Mouse (Mus musculus): Measurements from ENCODE around the gene Slc32a1.

Slc32a1 gene

DNA sequence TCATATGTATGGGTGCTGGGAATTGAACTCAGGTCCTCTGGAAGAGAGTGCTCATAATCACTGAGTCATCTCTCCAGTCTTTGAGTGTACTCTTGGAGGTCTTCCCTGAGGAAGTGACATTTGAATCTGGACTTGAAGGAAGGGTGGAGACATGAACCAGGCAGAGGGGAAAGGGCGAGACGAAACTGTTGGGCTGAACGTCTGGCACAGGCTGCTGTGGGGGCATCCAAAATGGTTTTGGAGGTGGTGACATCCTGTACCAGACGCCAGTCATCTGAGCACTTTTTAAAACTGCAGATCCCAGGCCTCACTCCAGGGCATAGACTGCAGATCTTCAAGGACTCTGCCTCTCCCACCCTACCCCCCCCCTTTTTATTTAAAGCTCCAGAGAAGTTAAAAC is 45.2 kb downstream of the Slc32a1 start:
- in situ Hi-C loops (cut with MboI; ENCODE audit: low sequenced_read_pairs), result no loop called here

DNA sequence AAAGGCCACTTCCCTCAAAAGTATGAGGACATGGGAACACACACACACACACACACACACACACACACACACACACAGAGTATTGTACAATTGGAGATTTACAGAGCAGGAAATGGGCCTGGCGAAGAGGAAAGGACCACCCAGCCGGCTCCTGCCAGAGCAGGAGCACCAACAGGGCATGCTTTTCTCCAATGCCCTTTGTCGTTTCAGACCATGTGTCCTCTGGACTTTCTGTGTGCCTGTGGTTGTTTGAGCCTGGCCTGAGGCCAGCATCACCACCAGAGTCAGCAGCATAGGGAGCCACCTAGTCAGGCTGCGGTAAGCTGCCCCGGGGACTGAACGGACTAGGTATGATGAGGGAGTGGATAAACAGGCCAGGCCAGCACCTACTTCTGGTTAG is 48.3 kb downstream of the Slc32a1 start:
- in situ Hi-C loops (cut with MboI; ENCODE audit: low sequenced_read_pairs), result no loop called here

DNA sequence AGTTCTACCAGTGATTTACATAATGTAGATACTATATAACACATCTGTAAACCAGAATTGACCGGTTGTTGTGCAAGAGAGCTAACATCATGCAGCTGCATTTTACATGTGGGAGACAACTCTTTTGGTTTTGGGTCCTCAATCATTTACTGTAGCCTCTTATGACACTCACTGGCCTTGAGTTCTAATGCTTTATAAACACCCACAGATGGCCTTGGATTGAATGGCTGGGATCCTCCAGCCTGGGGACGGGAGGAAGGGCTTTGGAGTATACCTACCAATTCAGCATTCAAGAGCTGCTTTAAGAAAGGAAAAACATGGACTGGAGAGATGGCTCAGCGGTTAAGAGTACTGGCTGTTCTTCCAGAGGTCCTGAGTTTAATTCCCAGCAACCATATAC is 48.8 kb downstream of the Slc32a1 start:
- in situ Hi-C loops (cut with MboI; ENCODE audit: low sequenced_read_pairs), result no loop called here

DNA sequence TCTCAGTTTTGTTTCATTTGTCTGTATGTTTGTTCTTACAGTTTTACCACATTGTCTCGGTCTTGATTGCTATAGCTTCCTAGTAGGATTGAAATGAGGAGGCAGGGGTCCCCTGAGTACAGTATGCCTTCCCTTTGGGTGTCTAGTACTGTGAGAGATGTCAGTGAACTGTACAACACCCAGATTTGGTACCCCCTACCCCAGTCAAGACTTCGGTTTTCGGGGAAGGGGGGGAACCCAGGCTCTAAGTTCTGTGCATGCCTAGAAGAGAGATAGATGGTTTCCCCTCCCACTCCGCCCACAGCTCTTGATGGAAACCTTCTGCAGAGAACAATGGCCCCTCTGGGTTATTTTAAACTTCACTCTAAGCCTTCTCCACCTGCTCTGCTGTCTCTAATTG is 54.5 kb downstream of the Slc32a1 start, which contains the start of gene Ppp1r16b:
Ppp1r16b (plus strand) TSS at position 301 of the 400 bp plus-strand sequence.
- in situ Hi-C loops (cut with MboI; ENCODE audit: low sequenced_read_pairs), result no loop called here
